Mouse (Mus musculus): ENCODE measurements around the gene Gar1. TPM values are rescaled to one million over a fixed set of nuclear protein-coding genes. Genes with fewer than 3 reads are reported as not detected.

Gar1 gene
- total and polyA plus RNA-seq, 3 experiments = 87.1 to 473 (median 461) TPM

GRCm38 (mm10) chr3:129803765-129804164 lies 27.4 kb downstream of the Gar1 start, which contains the start of gene Lrit3:
Gene Lrit3, minus strand, starts transcription at chr3:129804030.
- no peaks in the 10 kb centered on the region for H3K36me3 ChIP-seq (ENCODE audit: control insufficient read depth in 1 of 2, insufficient read depth in 2 of 2, low read length in 2 of 2)
- no peak for TF ChIP-seq NRF1 (IDR thresholded peaks at IDR 0.05; ENCODE audit: insufficient read depth, low read depth, low read length, poor library complexity, severe bottlenecking)
- TF ChIP-seq TBP (IDR thresholded peaks at IDR 0.05; ENCODE audit: low read depth, low read length) = no peak
- no peak for TF ChIP-seq CTCF (IDR thresholded peaks at IDR 0.05 in 2 of 3, conservative IDR thresholded peaks at IDR 0.05 in 1 of 3; ENCODE audit: control insufficient read depth in 1 of 3, insufficient read depth in 1 of 3, low read depth in 2 of 3, low read length in 3 of 3, poor library complexity in 1 of 3, severe bottlenecking in 1 of 3)
- no peak for TF ChIP-seq SIN3A (IDR thresholded peaks at IDR 0.05; ENCODE audit: low read length)
- no peak for TF ChIP-seq ZKSCAN1 (IDR thresholded peaks at IDR 0.05; ENCODE audit: low read depth, low read length)
- no peak for TF ChIP-seq HCFC1 (IDR thresholded peaks at IDR 0.05; ENCODE audit: low read depth, low read length)
- TF ChIP-seq POLR2AphosphoS5 (IDR thresholded peaks at IDR 0.05; ENCODE audit: borderline replicate concordance, low read depth, low read length) = no peak
- H3K27me3 ChIP-seq (ENCODE audit: control insufficient read depth in 1 of 2, insufficient read depth in 2 of 2, low read length in 2 of 2) = no peaks in the 10 kb centered on the region
- no peak for DNase-seq (ENCODE audit: low read depth, low spot score)
- H3K27ac ChIP-seq (ENCODE audit: control insufficient read depth, low read depth, low read length) = no peak within 1 kb of the TSS
- H3K9me3 ChIP-seq (replicated peaks; ENCODE audit: insufficient read depth, low read length) = no peaks in the 10 kb centered on the region
- H3K4me1 ChIP-seq (ENCODE audit: control insufficient read depth in 1 of 2, insufficient read depth in 2 of 2, low read length in 2 of 2) = no peaks in the 10 kb centered on the region
- H3K9ac ChIP-seq (ENCODE audit: control insufficient read depth, low read depth, low read length, poor library complexity, severe bottlenecking) = no peak within 1 kb of the TSS
- H3K4me3 ChIP-seq (ENCODE audit: control insufficient read depth in 1 of 2, insufficient read depth in 1 of 2, low read depth in 2 of 2, low read length in 2 of 2) = no peak within 1 kb of the TSS
- H3K79me2 ChIP-seq (ENCODE audit: control insufficient read depth, insufficient read depth, low read length, poor library complexity) = no peaks in the 10 kb centered on the region

GRCm38 (mm10) chr3:129799011-129799410 lies 32.2 kb downstream of the Gar1 start:
- Histone ChIP-seq H3K79me2 (ENCODE audit: control insufficient read depth, insufficient read depth, low read length, poor library complexity) (no peaks in the 10 kb centered on the region), H3K4me1 (ENCODE audit: control insufficient read depth in 1 of 2, insufficient read depth in 2 of 2, low read length in 2 of 2) (no peaks in the 10 kb centered on the region), H3K9me3 (replicated peaks; ENCODE audit: insufficient read depth, low read length) (no peaks in the 10 kb centered on the region), H3K36me3 (ENCODE audit: control insufficient read depth in 1 of 2, insufficient read depth in 2 of 2, low read length in 2 of 2) (no peaks in the 10 kb centered on the region), H3K27me3 (ENCODE audit: control insufficient read depth in 1 of 2, insufficient read depth in 2 of 2, low read length in 2 of 2) (peaks cover 0 to 2% of the 10 kb centered on the region in 2 experiments; a peak in 1 of 4 replicates), H3K4me3 (ENCODE audit: control insufficient read depth in 1 of 2, insufficient read depth in 1 of 2, low read depth in 2 of 2, low read length in 2 of 2) (no peak overlapping the region), H3K27ac (ENCODE audit: control insufficient read depth, low read depth, low read length) (no peak overlapping the region), H3K9ac (ENCODE audit: control insufficient read depth, low read depth, low read length, poor library complexity, severe bottlenecking) (no peak overlapping the region)
- TF ChIP-seq POLR2AphosphoS5 (IDR thresholded peaks at IDR 0.05; ENCODE audit: borderline replicate concordance, low read depth, low read length) (no peak), MYC (IDR thresholded peaks at IDR 0.05; ENCODE audit: low read depth, low read length) (no peak), SMC3 (IDR thresholded peaks at IDR 0.05; ENCODE audit: low read depth, low read length) (no peak), TAL1 (IDR thresholded peaks at IDR 0.05; ENCODE audit: low read length) (no peak), CTCF (IDR thresholded peaks at IDR 0.05 in 2 of 3, conservative IDR thresholded peaks at IDR 0.05 in 1 of 3; ENCODE audit: control insufficient read depth in 1 of 3, insufficient read depth in 1 of 3, low read depth in 2 of 3, low read length in 3 of 3, poor library complexity in 1 of 3, severe bottlenecking in 1 of 3) (no peak), GATA1 (IDR thresholded peaks at IDR 0.05; ENCODE audit: low read depth, low read length) (no peak), NRF1 (IDR thresholded peaks at IDR 0.05; ENCODE audit: insufficient read depth, low read depth, low read length, poor library complexity, severe bottlenecking) (no peak), POLR2A (IDR thresholded peaks at IDR 0.05; ENCODE audit: control insufficient read depth in 1 of 2, insufficient read depth in 1 of 2, low read depth in 1 of 2, low read length in 2 of 2, poor library complexity in 1 of 2) (no peak), TBP (IDR thresholded peaks at IDR 0.05; ENCODE audit: low read depth, low read length) (no peak), MAX (IDR thresholded peaks at IDR 0.05; ENCODE audit: low read length) (no peak), E2F4 (IDR thresholded peaks at IDR 0.05; ENCODE audit: borderline replicate concordance, low read depth, low read length) (no peak), ZMIZ1 (IDR thresholded peaks at IDR 0.05; ENCODE audit: low read depth, low read length) (no peak), HCFC1 (IDR thresholded peaks at IDR 0.05; ENCODE audit: low read depth, low read length) (no peak), ELF1 (IDR thresholded peaks at IDR 0.05; ENCODE audit: low read depth, low read length) (no peak), CHD2 (IDR thresholded peaks at IDR 0.05; ENCODE audit: low read length) (no peak)
- no peak for DNase-seq (ENCODE audit: low read depth, low spot score)

All from MEL (cell line).